Mouse (Mus musculus) cerebellum, adult (tissue): ENCODE results near the gene Prph.

Experiments
- ATAC-seq: cut with Nextera tagmentation; 2 replicates; pipeline ENCODE4 v1.9.2; 2017; ENCODE audit warnings: mild to moderate bottlenecking, moderate library complexity, mixed read lengths; ENCODE audit not compliant: insufficient number of reproducible peaks, low FRiP score, low TSS enrichment

Gene Prph

GRCm38 (mm10) chr15:99055040-99055439, at the start of gene Prph:
Gene Prph, plus strand, starts transcription at chr15:99055174.
- ATAC-seq: no peak

- ATAC-seq: no peak
These were observed 46.2 kb upstream of the Prph start for GRCm38 (mm10) chr15:99008801-99009241.

- ATAC-seq: no peak
These were observed 44.1 kb upstream of the Prph start for GRCm38 (mm10) chr15:99010896-99011295.

GRCm38 (mm10) chr15:99011946-99012345, 43.0 kb upstream of the Prph start:
- no peak for ATAC-seq

- ATAC-seq: no peak
These were observed 40.4 kb upstream of the Prph start for GRCm38 (mm10) chr15:99014496-99015030.

GRCm38 (mm10) chr15:99017355-99017761, 37.6 kb upstream of the Prph start:
- no peak for ATAC-seq

GRCm38 (mm10) chr15:99017986-99018385, 37.0 kb upstream of the Prph start:
- ATAC-seq: no peak

GRCm38 (mm10) chr15:99018630-99019029, 36.3 kb upstream of the Prph start:
- no peak for ATAC-seq

GRCm38 (mm10) chr15:99019436-99019835, 35.5 kb upstream of the Prph start:
- ATAC-seq: no peak

- ATAC-seq: no peak
These were observed 34.8 kb upstream of the Prph start for GRCm38 (mm10) chr15:99020171-99020570.

- no peak for ATAC-seq
These were observed 33.7 kb upstream of the Prph start for GRCm38 (mm10) chr15:99021255-99021654.

GRCm38 (mm10) chr15:99024668-99025314, 30.2 kb upstream of the Prph start:
- no peak; the same call in 1 of the 2 replicates for ATAC-seq

- no peak for ATAC-seq
These were observed 29.6 kb upstream of the Prph start for GRCm38 (mm10) chr15:99025414-99025813.

GRCm38 (mm10) chr15:99026259-99026658, 28.7 kb upstream of the Prph start:
- no peak for ATAC-seq

- no peak for ATAC-seq
These were observed 27.9 kb upstream of the Prph start for GRCm38 (mm10) chr15:99027116-99027515.

GRCm38 (mm10) chr15:99028874-99029458, 26.0 kb upstream of the Prph start:
- ATAC-seq: no peak

GRCm38 (mm10) chr15:99029619-99030584, 25.1 kb upstream of the Prph start, which contains the start of gene Tuba1c:
Gene Tuba1c, plus strand, starts transcription at chr15:99029891.
- ATAC-seq: no peak

- no peak for ATAC-seq
These were observed 24.2 kb upstream of the Prph start for GRCm38 (mm10) chr15:99030585-99031387.

GRCm38 (mm10) chr15:99031388-99031675, 23.6 kb upstream of the Prph start:
- ATAC-seq: no peak
